In genomic region chr4:82930079-82930478, GRCm38 (mm10) we compare ENCODE assay signal across 20 mouse cellular contexts. TPM values are rescaled to one million over a fixed set of nuclear protein-coding genes. Genes with fewer than 3 reads are reported as not detected.
DNase-seq lines count a peak whose midpoint lies in the region; ATAC-seq and TF ChIP-seq lines count a peak whose summit lies in the region.
"Had no signal": no experiment of that assay in that cellular context is flagged by ENCODE, and none has a peak within 500 bp of the region (broad histone marks: within the 10 kb centered on the region; RNA-seq: fewer than 3 reads in every experiment).

No protein-coding gene starts in this region.

- H3K27me3 ChIP-seq in intestine, embryonic 15.5 days (replicated peaks), result no peaks in the 10 kb centered on the region
- H3K27me3 ChIP-seq in intestine, postnatal 0 days (replicated peaks; ENCODE audit: control insufficient read depth, insufficient read depth, low read length), result no peaks in the 10 kb centered on the region
- H3K27me3 ChIP-seq in kidney, adult 2 months (replicated peaks; ENCODE audit: control insufficient read depth, insufficient read depth, low read length), result no peaks in the 10 kb centered on the region
- no peaks in the 10 kb centered on the region for H3K27me3 ChIP-seq in kidney, embryonic 16.5 days (ENCODE audit: insufficient read depth, low read length)
- H3K27me3 ChIP-seq: embryonic facial prominence, embryonic 12.5 days; forebrain, embryonic 13.5 days; forebrain, embryonic 15.5 days had no signal

- ATAC-seq in intestine, embryonic 15.5 days, result peak; percentile 21; the same call in 1 of the 2 replicates
- ATAC-seq in intestine, postnatal 0 days, result peak; percentile 58; the same call in 1 of the 2 replicates
- no peak for ATAC-seq in kidney, embryonic 16.5 days (ENCODE audit: low FRiP score, low TSS enrichment)
- ATAC-seq: activated CD4-positive, CD25-positive, alpha-beta regulatory T cell, adult 4 months; forebrain, embryonic 13.5 days; forebrain, embryonic 15.5 days had no signal

- peak; percentile 19 for DNase-seq in lung, postnatal 36 days
- no peak for DNase-seq in lung, postnatal 25 days (ENCODE audit: low spot score)
- no peak for DNase-seq in kidney, adult 2 months
- DNase-seq in thymus, adult 18-20 months, result no peak
- DNase-seq: adrenal gland, adult 8-10 months; adrenal gland, postnatal 14 days; adrenal gland, postnatal 36 days; cerebellum, adult 11-12 months; cerebellum, adult 2 months; cerebellum, adult 9-10 months; cerebellum, postnatal 10 days had no signal

- no peak overlapping the region for H3K4me3 ChIP-seq in intestine, embryonic 15.5 days (replicated peaks)
- no peak overlapping the region; the same call in 1 of the 2 replicates for H3K4me3 ChIP-seq in intestine, postnatal 0 days (ENCODE audit: low read depth, low read length)
- no peak overlapping the region for H3K4me3 ChIP-seq in kidney, adult 2 months (ENCODE audit: insufficient read depth, low read depth, low read length)
- H3K4me3 ChIP-seq in kidney, embryonic 16.5 days (ENCODE audit: low read length), result no peak overlapping the region
- H3K4me3 ChIP-seq: embryonic facial prominence, embryonic 10.5 days; embryonic facial prominence, embryonic 12.5 days; forebrain, embryonic 13.5 days; forebrain, embryonic 15.5 days had no signal

- TF ChIP-seq POLR2A in kidney, adult 2 months (IDR thresholded peaks at IDR 0.05; ENCODE audit: low read depth, low read length), result no peak

- H3K9ac ChIP-seq in intestine, embryonic 15.5 days, result no peak overlapping the region
- no peak overlapping the region for H3K9ac ChIP-seq in intestine, postnatal 0 days (ENCODE audit: low read depth, low read length)
- H3K9ac ChIP-seq in kidney, embryonic 16.5 days (replicated peaks; ENCODE audit: low read length), result no peak overlapping the region
- H3K9ac ChIP-seq: embryonic facial prominence, embryonic 12.5 days; forebrain, embryonic 13.5 days; forebrain, embryonic 15.5 days had no signal

- H3K9me3 ChIP-seq in intestine, embryonic 15.5 days, result no peaks in the 10 kb centered on the region
- no peaks in the 10 kb centered on the region for H3K9me3 ChIP-seq in intestine, postnatal 0 days (ENCODE audit: control insufficient read depth)
- H3K9me3 ChIP-seq in kidney, embryonic 16.5 days (ENCODE audit: low read length), result no peaks in the 10 kb centered on the region
- H3K9me3 ChIP-seq: embryonic facial prominence, embryonic 10.5 days; embryonic facial prominence, embryonic 12.5 days; forebrain, embryonic 13.5 days; forebrain, embryonic 15.5 days had no signal

- WGBS in intestine, embryonic 15.5 days, result 74% methylated on average over 5 of the region's 5 CpGs
- 33% methylated on average over 5 of the region's 5 CpGs for WGBS in intestine, postnatal 0 days
- 54% methylated on average over 5 of the region's 5 CpGs for WGBS in kidney, adult 2 months
- 81% methylated on average over 5 of the region's 5 CpGs for WGBS in kidney, embryonic 16.5 days

- no peaks in the 10 kb centered on the region for H3K4me1 ChIP-seq in intestine, embryonic 15.5 days (replicated peaks)
- no peaks in the 10 kb centered on the region for H3K4me1 ChIP-seq in intestine, postnatal 0 days (replicated peaks; ENCODE audit: control insufficient read depth, insufficient read depth, low read length)
- H3K4me1 ChIP-seq in kidney, adult 2 months (ENCODE audit: control insufficient read depth, insufficient read depth, low read length), result no peaks in the 10 kb centered on the region; the same call in 1 of the 2 replicates
- no peaks in the 10 kb centered on the region for H3K4me1 ChIP-seq in kidney, embryonic 16.5 days (ENCODE audit: insufficient read depth, low read length)
- H3K4me1 ChIP-seq: embryonic facial prominence, embryonic 12.5 days had no signal

- no peak overlapping the region for H3K27ac ChIP-seq in intestine, embryonic 15.5 days
- no peak overlapping the region for H3K27ac ChIP-seq in intestine, postnatal 0 days (ENCODE audit: low read depth, low read length)
- no peak overlapping the region for H3K27ac ChIP-seq in kidney, adult 2 months (ENCODE audit: insufficient read depth, low read depth, low read length)
- no peak overlapping the region for H3K27ac ChIP-seq in kidney, embryonic 16.5 days (ENCODE audit: low read length)
- H3K27ac ChIP-seq: embryonic facial prominence, embryonic 10.5 days; forebrain, embryonic 13.5 days; forebrain, embryonic 15.5 days had no signal

- no peak overlapping the region for H3K4me2 ChIP-seq in intestine, embryonic 15.5 days (replicated peaks)
- H3K4me2 ChIP-seq in intestine, postnatal 0 days (replicated peaks; ENCODE audit: low read depth), result peak overlapping the region; percentile 27
- H3K4me2 ChIP-seq in kidney, embryonic 16.5 days (replicated peaks; ENCODE audit: low read depth, low read length), result no peak overlapping the region
- H3K4me2 ChIP-seq: embryonic facial prominence, embryonic 12.5 days; forebrain, embryonic 13.5 days; forebrain, embryonic 15.5 days had no signal

- H3K36me3 ChIP-seq in intestine, embryonic 15.5 days, result no peaks in the 10 kb centered on the region
- 0 out of 2 replicates have a peak, but pooled peaks cover 6% of the 10 kb centered on the region for H3K36me3 ChIP-seq in intestine, postnatal 0 days (ENCODE audit: control insufficient read depth, insufficient read depth)
- no peaks in the 10 kb centered on the region for H3K36me3 ChIP-seq in kidney, adult 2 months (ENCODE audit: control insufficient read depth, insufficient read depth, low read length)
- peaks cover 12% of the 10 kb centered on the region for H3K36me3 ChIP-seq in kidney, embryonic 16.5 days (ENCODE audit: insufficient read depth, low read length)
- H3K36me3 ChIP-seq: forebrain, embryonic 15.5 days had no signal

- no peak for TF ChIP-seq CTCF in intestine, postnatal 0 days (IDR thresholded peaks at IDR 0.05; ENCODE audit: low read depth)
- no peak for TF ChIP-seq CTCF in kidney, adult 2 months (conservative IDR thresholded peaks at IDR 0.05; ENCODE audit: insufficient read depth, insufficient read length, low read depth, low read length)

RNA-seq across cellular contexts. Expression of gene Cer1, which starts 45.1 kb away (rescaled TPM):
- 0.21 TPM in 1 of 2 replicates, not detected in the other for polyA plus RNA-seq in intestine, embryonic 15.5 days (2015; fragmentation: Nextera tagmentation; extraction: Ambion mirVana)
- polyA plus RNA-seq in intestine, postnatal 0 days (2015; fragmentation: Nextera tagmentation; extraction: Ambion mirVana), result not detected in 2 replicates
- not detected in 2 replicates for polyA plus RNA-seq in kidney, adult 2 months (2012; rRNA removed)
- not detected in 2 replicates for polyA plus RNA-seq in kidney, embryonic 16.5 days (2015; fragmentation: Nextera tagmentation; extraction: Ambion mirVana)
- polyA plus RNA-seq: activated CD4-positive, CD25-positive, alpha-beta regulatory T cell, adult 4 months; cerebellum, adult 2 months; embryonic facial prominence, embryonic 10.5 days; forebrain, embryonic 11.5 days had no signal
